Mouse (Mus musculus) CH12.LX (cell line): Measurements from ENCODE around the gene Mphosph10. TPM values are rescaled to one million over a fixed set of nuclear protein-coding genes. Genes with fewer than 3 reads are reported as not detected.

ENCODE experiments used
- DNase-seq: peaks from one replicate; pipeline ENCODE4 v3.0.0-alpha.2; 2013; ENCODE audit errors: extremely low read depth
- H3K27ac ChIP-seq: 2 replicates; pipeline ENCODE4 v1.5.1; 2012; ENCODE audit warnings: low read depth, mild to moderate bottlenecking, control low read depth, moderate library complexity; ENCODE audit not compliant: insufficient read depth
- H3K27me3 ChIP-seq: replicated peaks from 2 replicates; pipeline ENCODE3; 2012; ENCODE audit warnings: inconsistent platforms
- H3K36me3 ChIP-seq, 2 experiments: replicated peaks in 1 of 2; 2 replicates each; pipeline versions ENCODE3 to v1.6.1; 2012; ENCODE audit warnings: inconsistent platforms in 1 of 2, low read length in 1 of 2, mild to moderate bottlenecking in 1 of 2, mixed read lengths in 1 of 2, moderate library complexity in 1 of 2; ENCODE audit not compliant: control insufficient read depth in 1 of 2, insufficient read depth in 1 of 2
- H3K4me1 ChIP-seq, 2 experiments: 2 replicates each; pipeline ENCODE4 v1.6.1; 2012; ENCODE audit warnings: inconsistent platforms in 1 of 2, moderate library complexity in 1 of 2; ENCODE audit not compliant: insufficient read depth in 2 of 2, control insufficient read depth in 1 of 2
- H3K4me2 ChIP-seq: 2 replicates; pipeline ENCODE4 v1.6.1; 2012; ENCODE audit warnings: low read depth, mild to moderate bottlenecking, control low read depth; ENCODE audit not compliant: poor library complexity, insufficient read depth, severe bottlenecking
- H3K4me3 ChIP-seq, 3 experiments: fragments of 150-350 bp in 1 of 3; sonication (generic) in 1 of 3; replicated peaks in 1 of 3; 2 replicates each; pipeline versions ENCODE3 to v1.5.1; 2011 to 2012; ENCODE audit warnings: low read depth in 2 of 3, low read length in 2 of 3, mild to moderate bottlenecking in 2 of 3, moderate library complexity in 2 of 3, control low read depth in 1 of 3, improper control_type of control experiment in 1 of 3, inconsistent platforms in 1 of 3, mixed read lengths in 1 of 3; ENCODE audit not compliant: poor library complexity in 1 of 3
- H3K79me2 ChIP-seq: replicated peaks from 2 replicates; pipeline ENCODE4 v1.6.1; 2012; ENCODE audit warnings: mild to moderate bottlenecking, moderate library complexity; ENCODE audit not compliant: control insufficient read depth, poor library complexity, insufficient read depth, severe bottlenecking; ENCODE audit errors: extremely low read depth
- H3K9ac ChIP-seq: 2 replicates; pipeline ENCODE4 v1.6.1; 2012; ENCODE audit warnings: low read depth, mild to moderate bottlenecking, control low read depth, moderate library complexity; ENCODE audit not compliant: insufficient read depth
- H3K9me3 ChIP-seq: replicated peaks from 2 replicates; pipeline ENCODE3; 2012; ENCODE audit warnings: low read length, inconsistent platforms, mixed read lengths
- BHLHE40 ChIP-seq: IDR thresholded peaks from 2 replicates; pipeline ENCODE4 v1.6.1; 2011; ENCODE audit warnings: mild to moderate bottlenecking, low read depth, low read length, improper control_type of control experiment
- CHD2 ChIP-seq: IDR thresholded peaks from 2 replicates; pipeline ENCODE4 v1.6.1; 2011; ENCODE audit warnings: low read length, improper control_type of control experiment
- E2F4 ChIP-seq: IDR thresholded peaks from 2 replicates; pipeline ENCODE4 v1.6.1; 2011; ENCODE audit warnings: low read depth, low read length, improper control_type of control experiment; ENCODE audit not compliant: insufficient replicate concordance
- ELF1 ChIP-seq: IDR thresholded peaks from 2 replicates; pipeline ENCODE4 v1.6.1; 2014; ENCODE audit warnings: low read depth, mild to moderate bottlenecking, inconsistent platforms, low read length, improper control_type of control experiment
- JUND ChIP-seq: conservative IDR thresholded peaks from 2 replicates; pipeline ENCODE4 v1.6.1; 2011; ENCODE audit warnings: low read depth, low read length, improper control_type of control experiment
- KAT2A ChIP-seq: IDR thresholded peaks from 2 replicates; pipeline ENCODE4 v1.6.1; 2012; ENCODE audit warnings: low read length, improper control_type of control experiment, inconsistent platforms; ENCODE audit not compliant: insufficient replicate concordance
- MAZ ChIP-seq: IDR thresholded peaks from 2 replicates; pipeline ENCODE4 v1.6.1; 2012; ENCODE audit warnings: low read depth, mild to moderate bottlenecking, inconsistent platforms, low read length, improper control_type of control experiment, moderate library complexity
- MYC ChIP-seq: IDR thresholded peaks from 2 replicates; pipeline ENCODE4 v1.6.1; 2011; ENCODE audit warnings: low read depth, mild to moderate bottlenecking, improper control_type of control experiment, low read length
- POLR2AphosphoS2 ChIP-seq: IDR thresholded peaks from 2 replicates; pipeline ENCODE4 v1.6.1; 2011; ENCODE audit warnings: low read depth, low read length, improper control_type of control experiment
- SIN3A ChIP-seq: IDR thresholded peaks from 2 replicates; pipeline ENCODE4 v1.6.1; 2012; ENCODE audit warnings: low read length, improper control_type of control experiment, inconsistent platforms
- SMC3 ChIP-seq: IDR thresholded peaks from 2 replicates; pipeline ENCODE4 v1.6.1; 2011; ENCODE audit warnings: low read depth, low read length, improper control_type of control experiment
- TBP ChIP-seq: conservative IDR thresholded peaks from 2 replicates; pipeline ENCODE4 v1.6.1; 2011; ENCODE audit warnings: low read depth, low read length, improper control_type of control experiment
- TCF12 ChIP-seq: IDR thresholded peaks from 2 replicates; pipeline ENCODE4 v1.6.1; 2014; ENCODE audit warnings: low read depth, mild to moderate bottlenecking, inconsistent platforms, low read length, improper control_type of control experiment
- USF2 ChIP-seq: conservative IDR thresholded peaks from 2 replicates; pipeline ENCODE4 v1.6.1; 2011; ENCODE audit warnings: low read depth, low read length, improper control_type of control experiment
- ZNF384 ChIP-seq: IDR thresholded peaks from 2 replicates; pipeline ENCODE4 v1.6.1; 2012; ENCODE audit warnings: low read depth, low read length, improper control_type of control experiment, inconsistent platforms
- dilution Hi-C: fragments of 300-500 bp; cut with MboI; formaldehyde crosslinking; loops from 2 replicates; pipeline ENCODE4 v1.14.3; 2020; ENCODE audit warnings: low sequenced_read_pairs; ENCODE audit not compliant: extremely low pct_unique_long_range_greater_than_20kb, extremely low pct_ligation_motif_present
- in situ Hi-C: fragments of 300-500 bp; cut with MboI; formaldehyde crosslinking; loops from 3 replicates; pipeline ENCODE4 v1.14.3; 2019; ENCODE audit warnings: low sequenced_read_pairs, low pct_ligation_motif_present, low pct_unique_long_range_greater_than_20kb, mixed read lengths
- polyA plus RNA-seq: library from polyadenylated mRNA; unstranded; fragments of >175 nt; gene quantifications from 2 replicates; pipeline ENCODE4 v1.2.1, GENCODE M21; 2012; ENCODE audit warnings: low read depth; ENCODE audit not compliant: insufficient read length
- total RNA-seq, 2 experiments: library from RNA; depleted of rRNA; stranded (reverse); fragments of 300-350 nt in 1 of 2; fragments of >200 nt in 1 of 2; gene quantifications; 2 replicates each; pipeline ENCODE4 v1.2.3; 2012 to 2014

The Mphosph10 gene
- total and polyA plus RNA-seq, 3 experiments = 56.5 to 141 (median 107) TPM

DNA sequence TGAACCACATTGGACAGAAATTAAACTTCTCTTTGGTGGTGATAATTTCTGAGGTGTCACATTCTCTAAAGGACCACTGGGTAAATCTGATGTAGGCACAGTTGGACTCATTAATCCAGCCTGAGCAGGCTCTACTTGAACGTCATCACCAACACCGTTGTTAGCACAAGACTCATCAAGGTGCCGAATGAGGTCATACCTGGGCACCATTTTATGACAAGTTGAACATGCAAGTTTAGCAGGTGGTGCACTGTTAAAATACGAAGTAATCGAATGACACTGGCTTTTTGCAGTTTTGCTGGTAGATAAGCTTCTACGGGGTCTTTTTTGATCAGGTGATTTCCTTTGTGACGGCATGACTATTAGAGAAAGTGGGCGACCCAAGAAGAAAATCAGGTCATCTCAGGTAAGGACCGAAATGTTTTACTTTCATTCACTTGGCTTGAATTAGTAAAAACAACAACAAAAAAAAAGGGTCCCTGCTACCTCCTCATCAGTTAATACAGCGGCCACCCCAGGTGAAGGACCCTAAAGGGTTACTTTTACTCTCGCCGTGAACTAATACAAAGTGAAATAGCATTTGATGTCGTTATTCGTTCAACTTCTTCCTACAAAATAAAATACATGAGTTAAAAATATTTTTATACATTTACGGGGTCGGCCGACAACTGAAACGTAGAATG, 18.8 kb downstream of the Mphosph10 start:
- in situ Hi-C loops (no loop called here), dilution Hi-C loops (no loop called here)
- H3K36me3 ChIP-seq = peaks cover 24 to 69% of the 10 kb centered on the region in 2 experiments
- DNase-seq = peak; percentile 44
- H3K9me3 ChIP-seq = no peaks in the 10 kb centered on the region
- peak overlapping the region; percentile 86 for H3K27ac ChIP-seq
- H3K4me2 ChIP-seq = peak overlapping the region; percentile 97
- no peaks in the 10 kb centered on the region for H3K27me3 ChIP-seq
- peak overlapping the region; percentile 64 to 73 (median 70) for H3K4me3 ChIP-seq
- peak; percentile 32; the same call in 1 of the 2 replicates for TF ChIP-seq ZNF384
- no peak for TF ChIP-seq CHD2
- TF ChIP-seq KAT2A = no peak
- no peaks in the 10 kb centered on the region for H3K79me2 ChIP-seq
- H3K9ac ChIP-seq = peak overlapping the region; percentile 67
- peaks cover 0 to 10% of the 10 kb centered on the region in 2 experiments; a peak in 2 of 4 replicates for H3K4me1 ChIP-seq

DNA sequence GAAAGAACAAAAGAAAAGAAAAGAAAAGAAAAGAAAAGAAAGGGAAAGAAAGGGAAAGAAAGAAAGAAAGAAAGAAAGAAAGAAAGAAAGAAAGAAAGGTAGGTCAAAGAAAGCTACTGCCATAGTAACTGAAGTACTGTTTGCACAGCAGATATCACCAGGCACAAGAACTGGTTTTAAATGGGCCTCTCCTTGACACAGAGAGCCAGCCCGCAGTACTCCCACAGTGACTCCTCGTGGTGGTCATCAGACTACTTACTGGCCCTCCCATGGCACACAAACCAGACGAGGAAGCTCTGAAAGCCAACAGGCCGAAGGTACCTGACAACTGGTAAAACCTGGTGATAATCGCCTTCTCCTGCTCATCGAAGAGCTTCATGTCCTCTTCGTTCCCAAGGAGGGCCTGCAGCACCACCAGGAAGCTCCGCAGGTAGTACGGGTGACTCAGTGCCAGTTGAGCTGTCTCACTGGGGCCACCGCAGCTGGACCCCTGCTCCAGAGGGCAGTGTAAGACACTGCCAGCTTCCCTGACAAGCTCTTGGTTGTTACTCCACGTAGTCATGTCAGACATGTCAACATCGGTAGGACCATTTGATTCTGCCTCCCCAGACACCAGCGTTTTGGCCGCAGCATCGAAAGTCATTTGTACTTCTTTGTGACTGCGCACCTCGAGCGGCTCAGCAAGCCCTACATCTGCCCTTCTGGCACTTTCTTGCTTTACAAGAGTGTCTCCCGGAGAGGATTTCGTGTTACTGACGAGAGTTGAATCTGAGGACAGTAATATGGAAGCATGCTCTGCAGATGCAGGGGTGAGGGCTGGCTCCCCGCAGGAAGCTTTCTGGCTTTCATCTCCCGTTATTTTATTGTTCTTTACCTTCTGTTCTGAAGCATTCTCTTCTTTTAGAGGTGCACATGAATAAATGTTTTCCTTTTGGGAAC, 19.9 kb downstream of the Mphosph10 start:
- no peak overlapping the region for H3K4me2 ChIP-seq
- dilution Hi-C loops (no loop called here), in situ Hi-C loops (no loop called here)
- no peak overlapping the region for H3K9ac ChIP-seq
- DNase-seq = no peak
- TF ChIP-seq MAZ (no peak), USF2 (no peak), POLR2AphosphoS2 (no peak), MYC (no peak), TBP (no peak), ELF1 (no peak), SIN3A (no peak), TCF12 (no peak), JUND (no peak), ZNF384 (no peak), E2F4 (no peak), SMC3 (no peak), BHLHE40 (no peak)
- H3K27me3 ChIP-seq = no peaks in the 10 kb centered on the region
- peaks cover 17 to 65% of the 10 kb centered on the region in 2 experiments for H3K36me3 ChIP-seq
- no peak overlapping the region for H3K27ac ChIP-seq
- no peaks in the 10 kb centered on the region for H3K9me3 ChIP-seq
- peaks cover 0 to 10% of the 10 kb centered on the region in 2 experiments; a peak in 2 of 4 replicates for H3K4me1 ChIP-seq
- H3K79me2 ChIP-seq = no peaks in the 10 kb centered on the region
- no peak overlapping the region for H3K4me3 ChIP-seq
